Mouse (Mus musculus) embryonic fibroblast, embryonic 13.5 days (primary cell): ENCODE data around the gene Ctdsp1. TPM values are rescaled to one million over a fixed set of nuclear protein-coding genes. Genes with fewer than 3 reads are reported as not detected.

Experiments
- H3K27ac ChIP-seq: 2 replicates; pipeline ENCODE4 v1.5.1; 2012; ENCODE audit warnings: low read length, control low read depth, inconsistent platforms; ENCODE audit not compliant: insufficient read depth
- H3K4me1 ChIP-seq: 2 replicates; pipeline ENCODE4 v1.6.1; 2011; ENCODE audit warnings: low read length; ENCODE audit not compliant: control insufficient read depth, insufficient read depth
- H3K4me3 ChIP-seq: 2 replicates; pipeline ENCODE4 v1.5.1; 2011; ENCODE audit warnings: mild to moderate bottlenecking, control low read depth, low read length; ENCODE audit not compliant: insufficient read depth
- CTCF ChIP-seq: IDR thresholded peaks from 2 replicates; pipeline ENCODE4 v1.5.1; 2011; ENCODE audit warnings: mild to moderate bottlenecking, control low read depth, low read length, moderate library complexity, borderline replicate concordance; ENCODE audit not compliant: insufficient read depth
- POLR2A ChIP-seq: IDR thresholded peaks from 2 replicates; pipeline ENCODE4 v1.6.1; 2011; ENCODE audit warnings: low read depth, mild to moderate bottlenecking, control low read depth, low read length, moderate library complexity
- polyA plus RNA-seq: library from polyadenylated mRNA; stranded (reverse); fragments of >200 nt; gene quantifications from 2 replicates; pipeline ENCODE4 v1.2.4, GENCODE M21; 2011; ENCODE audit warnings: low read depth; ENCODE audit not compliant: missing spikeins, insufficient read length

The Ctdsp1 gene
- polyA plus RNA-seq, 1 experiment = 78.6 TPM

GRCm38 (mm10) chr1:74359952-74360517, 31.3 kb upstream of the Ctdsp1 start:
- no peaks in the 10 kb centered on the region for H3K4me1 ChIP-seq
- TF ChIP-seq POLR2A = no peak
- no peak for TF ChIP-seq CTCF
- no peak overlapping the region for H3K4me3 ChIP-seq
- no peak overlapping the region for H3K27ac ChIP-seq

GRCm38 (mm10) chr1:74361812-74362211, 29.5 kb upstream of the Ctdsp1 start, which contains the start of gene Catip:
Catip (plus strand) TSS chr1:74362108.
- TF ChIP-seq POLR2A (no peak), CTCF (no peak)
- Histone ChIP-seq H3K4me1 (no peaks in the 10 kb centered on the region), H3K4me3 (no peak within 1 kb of the TSS), H3K27ac (peak within 1 kb of the TSS; percentile 0; the same call in 1 of the 2 replicates)

GRCm38 (mm10) chr1:74362325-74363229, 28.7 kb upstream of the Ctdsp1 start:
- Histone ChIP-seq H3K4me1 (no peaks in the 10 kb centered on the region), H3K27ac (peak overlapping the region; percentile 0; the same call in 1 of the 2 replicates), H3K4me3 (no peak overlapping the region)
- TF ChIP-seq POLR2A (no peak), CTCF (no peak)

- no peak overlapping the region for H3K4me3 ChIP-seq
- H3K4me1 ChIP-seq = no peaks in the 10 kb centered on the region
- H3K27ac ChIP-seq = no peak overlapping the region
- TF ChIP-seq CTCF (no peak), POLR2A (no peak)
Observed at GRCm38 (mm10) chr1:74363437-74363836, 27.9 kb upstream of the Ctdsp1 start.

- no peak overlapping the region for H3K4me3 ChIP-seq
Observed at GRCm38 (mm10) chr1:74364270-74364669, 27.0 kb upstream of the Ctdsp1 start.

GRCm38 (mm10) chr1:74367886-74368645, 23.2 kb upstream of the Ctdsp1 start:
- TF ChIP-seq CTCF (no peak), POLR2A (peak; percentile 36; the same call in 1 of the 2 replicates)
- H3K27ac ChIP-seq = no peak overlapping the region
- H3K4me1 ChIP-seq = no peaks in the 10 kb centered on the region
- no peak overlapping the region for H3K4me3 ChIP-seq

More at GRCm38 (mm10) chr1:74364270-74364669, 27.0 kb upstream of the Ctdsp1 start:
- TF ChIP-seq POLR2A = no peak
- no peak for TF ChIP-seq CTCF
- no peaks in the 10 kb centered on the region for H3K4me1 ChIP-seq
- H3K27ac ChIP-seq = no peak overlapping the region

- Histone ChIP-seq H3K4me3 (no peak overlapping the region), H3K27ac (no peak overlapping the region), H3K4me1 (no peaks in the 10 kb centered on the region)
- TF ChIP-seq POLR2A = no peak
- no peak for TF ChIP-seq CTCF
Observed at GRCm38 (mm10) chr1:74370040-74370439, 21.3 kb upstream of the Ctdsp1 start.

GRCm38 (mm10) chr1:74373372-74373771, 17.9 kb upstream of the Ctdsp1 start:
- TF ChIP-seq POLR2A = no peak
- H3K27ac ChIP-seq = no peak overlapping the region
- H3K4me1 ChIP-seq = no peaks in the 10 kb centered on the region
- no peak overlapping the region for H3K4me3 ChIP-seq

- H3K4me1 ChIP-seq = no peaks in the 10 kb centered on the region
- no peak within 1 kb of the TSS for H3K27ac ChIP-seq
- TF ChIP-seq CTCF (no peak), POLR2A (no peak)
- H3K4me3 ChIP-seq = no peak within 1 kb of the TSS
Observed at GRCm38 (mm10) chr1:74374980-74375379, 16.3 kb upstream of the Ctdsp1 start, which contains the start of gene Slc11a1. Slc11a1 (plus strand) TSS chr1:74375195.

- TF ChIP-seq POLR2A (no peak), CTCF (no peak)
- H3K4me3 ChIP-seq = no peak overlapping the region
- no peaks in the 10 kb centered on the region for H3K4me1 ChIP-seq
- no peak overlapping the region for H3K27ac ChIP-seq
Observed at GRCm38 (mm10) chr1:74375561-74375960, 15.7 kb upstream of the Ctdsp1 start.

GRCm38 (mm10) chr1:74376396-74376795, 14.9 kb upstream of the Ctdsp1 start:
- Histone ChIP-seq H3K27ac (no peak overlapping the region), H3K4me1 (no peaks in the 10 kb centered on the region), H3K4me3 (no peak overlapping the region)
- TF ChIP-seq CTCF = no peak
